Mouse (Mus musculus): Measurements from ENCODE around the gene Acbd3. TPM values are rescaled to one million over a fixed set of nuclear protein-coding genes. Genes with fewer than 3 reads are reported as not detected.
A peak's percentile ranks its signal among the peaks of the same experiment; 100 is the strongest.

The Acbd3 gene
- total RNA-seq, 2 experiments from 2014 or later: 32.7 to 34.9 TPM

DNA sequence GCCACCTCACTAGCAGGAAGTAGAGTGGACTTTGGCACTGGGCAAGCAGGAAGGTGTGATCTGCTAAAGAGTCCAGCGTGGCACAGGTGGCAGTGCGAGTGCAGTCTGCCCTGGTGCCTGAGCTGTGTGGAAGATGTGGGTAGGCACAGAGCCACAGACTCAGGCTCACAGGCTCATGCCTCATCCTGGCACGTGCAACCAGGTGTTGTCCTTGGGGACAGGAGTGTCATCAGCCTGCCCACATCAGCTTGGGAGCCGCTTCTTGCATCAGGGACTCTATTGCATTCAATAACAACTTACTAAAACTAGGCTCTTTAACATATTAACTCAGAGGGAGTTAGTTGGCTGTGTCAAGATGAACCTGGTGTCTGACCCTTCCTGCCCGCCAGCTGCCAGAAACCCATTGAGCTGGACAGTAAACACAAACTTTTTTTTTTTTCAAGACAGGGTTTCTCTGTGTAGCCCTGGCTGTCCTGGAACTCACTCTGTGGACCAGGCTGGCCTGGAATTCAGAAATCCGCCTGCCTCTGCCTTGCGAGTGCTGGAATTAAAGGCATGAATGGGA lies 32.2 kb downstream of the Acbd3 start:
- no peak for DNase-seq (ENCODE audit: extremely low spot score in 1 of 2, low spot score in 1 of 2)

DNA sequence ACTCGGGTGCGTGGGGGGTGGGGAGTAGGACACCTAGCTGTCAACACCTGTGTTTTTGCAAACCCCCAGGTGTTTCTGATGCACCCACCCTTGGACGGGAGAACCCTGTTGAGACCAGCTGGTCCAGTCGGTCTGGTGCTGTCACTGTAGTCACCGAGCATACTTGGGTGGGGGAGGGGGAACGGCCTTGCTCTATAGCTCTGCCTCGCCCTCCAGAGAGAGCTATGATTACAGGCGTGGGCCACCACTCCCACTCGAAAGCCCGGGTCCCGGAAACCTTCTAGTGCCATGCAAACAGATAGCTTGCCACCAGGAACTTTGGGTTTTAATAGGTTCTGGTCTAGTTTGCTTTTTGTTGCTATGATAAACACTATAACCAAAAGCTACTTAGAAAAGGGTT lies 36.3 kb downstream of the Acbd3 start:
- no peak for DNase-seq (ENCODE audit: extremely low spot score in 1 of 2, low spot score in 1 of 2)

DNA sequence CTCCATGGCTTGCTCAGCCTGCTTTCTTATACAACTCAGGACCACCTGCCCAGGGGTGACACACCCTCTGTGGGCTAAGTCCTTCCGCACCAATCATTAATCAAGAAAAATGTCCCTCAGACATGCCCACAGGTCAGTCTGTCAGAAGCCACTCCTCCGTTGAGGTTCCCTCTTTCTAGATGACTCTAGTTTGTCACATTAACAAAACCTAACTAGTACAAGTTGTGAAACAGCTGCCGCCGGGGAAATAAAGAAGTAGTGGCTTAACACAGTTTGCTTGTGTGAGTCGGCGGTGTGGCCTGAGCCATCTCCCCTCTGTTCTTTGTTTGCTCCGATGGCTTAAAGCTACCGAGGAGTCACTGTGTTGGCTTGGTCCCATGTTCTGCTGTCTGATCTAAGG lies 36.8 kb downstream of the Acbd3 start:
- no peak for DNase-seq (ENCODE audit: extremely low spot score in 1 of 2, low spot score in 1 of 2)

DNA sequence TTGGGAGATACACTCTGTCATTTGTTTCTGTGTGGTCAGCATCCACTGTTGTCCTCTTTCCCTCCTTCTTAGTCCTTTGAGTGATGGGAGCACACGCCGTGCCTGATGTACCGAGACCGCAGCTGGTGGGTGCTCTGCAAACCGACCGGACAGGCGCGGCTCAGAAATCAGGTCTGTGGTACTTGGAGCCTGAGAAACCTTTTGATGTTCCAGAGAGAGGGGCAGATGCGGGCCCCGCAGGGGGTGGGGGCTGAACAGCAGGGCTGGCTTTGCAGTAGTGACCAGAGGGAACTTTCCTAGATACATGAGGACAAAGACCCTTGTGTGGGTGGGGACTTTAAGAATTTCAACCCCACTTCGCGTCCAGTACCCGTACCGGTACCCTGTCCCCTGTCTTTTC lies 37.5 kb downstream of the Acbd3 start:
- DNase-seq (ENCODE audit: extremely low spot score in 1 of 2, low spot score in 1 of 2): no peak

DNA sequence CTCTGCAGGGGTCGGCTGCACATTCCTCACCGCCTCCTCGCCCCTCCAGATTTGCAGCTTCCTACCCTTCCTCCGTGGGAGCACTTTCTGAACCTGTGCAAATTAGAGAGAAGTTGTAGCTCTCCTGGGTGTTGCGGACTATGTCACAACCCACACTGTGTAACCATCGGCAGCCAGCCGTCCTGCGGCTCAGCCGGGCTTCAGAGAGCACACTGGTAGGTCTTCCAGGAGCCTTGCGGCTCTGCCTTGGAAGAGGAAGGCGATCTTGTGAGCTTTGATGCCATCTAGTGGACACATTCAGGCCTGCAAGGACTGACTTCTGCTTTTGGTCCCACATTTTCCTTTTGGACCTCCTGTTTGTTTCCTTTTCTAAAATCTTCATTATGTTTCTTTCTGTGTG lies 38.0 kb downstream of the Acbd3 start:
- DNase-seq (ENCODE audit: extremely low spot score in 1 of 2, low spot score in 1 of 2): peak; percentile 62 to 88

DNA sequence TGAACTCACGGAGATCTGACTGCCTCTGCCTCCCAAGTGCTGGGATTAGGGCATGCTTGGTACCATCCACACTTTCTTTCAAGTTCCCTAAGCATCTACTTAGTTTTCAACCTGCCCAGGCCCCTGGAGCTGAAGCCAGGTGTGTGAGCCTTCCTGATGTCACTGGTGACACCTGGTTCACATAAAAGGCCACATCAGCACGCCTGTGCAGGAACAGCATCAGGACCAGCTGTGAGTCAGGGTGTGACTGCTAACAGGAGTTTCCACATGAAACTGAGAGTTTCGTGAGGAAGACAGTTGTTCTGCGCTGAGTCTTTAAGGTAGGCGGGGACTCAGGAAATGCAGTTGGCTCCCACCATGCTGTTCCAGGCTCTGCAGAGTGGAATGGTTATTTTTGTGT lies 39.5 kb downstream of the Acbd3 start:
- no peak for DNase-seq (ENCODE audit: extremely low spot score in 1 of 2, low spot score in 1 of 2)

DNA sequence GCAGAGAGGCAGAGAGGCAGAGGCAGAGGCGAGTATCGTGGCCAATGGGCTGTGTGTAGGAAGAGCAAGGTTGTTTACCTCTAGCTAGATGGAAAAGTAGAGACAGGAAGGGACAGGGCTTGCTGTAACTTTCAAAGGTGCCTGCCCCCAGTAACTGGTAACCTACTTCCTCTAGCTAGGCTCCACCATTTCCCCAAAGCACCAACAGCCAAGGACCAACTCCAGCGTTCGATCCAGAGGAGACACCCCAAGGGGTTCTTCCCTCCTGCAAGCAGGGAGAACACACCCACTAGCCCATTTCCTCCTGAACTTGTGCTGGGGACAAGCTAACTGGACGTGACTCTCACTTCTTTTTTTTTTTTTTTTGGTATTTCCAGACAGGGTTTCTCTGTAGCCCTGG lies 40.7 kb downstream of the Acbd3 start:
- no peak for DNase-seq (ENCODE audit: extremely low spot score in 1 of 2, low spot score in 1 of 2)

DNA sequence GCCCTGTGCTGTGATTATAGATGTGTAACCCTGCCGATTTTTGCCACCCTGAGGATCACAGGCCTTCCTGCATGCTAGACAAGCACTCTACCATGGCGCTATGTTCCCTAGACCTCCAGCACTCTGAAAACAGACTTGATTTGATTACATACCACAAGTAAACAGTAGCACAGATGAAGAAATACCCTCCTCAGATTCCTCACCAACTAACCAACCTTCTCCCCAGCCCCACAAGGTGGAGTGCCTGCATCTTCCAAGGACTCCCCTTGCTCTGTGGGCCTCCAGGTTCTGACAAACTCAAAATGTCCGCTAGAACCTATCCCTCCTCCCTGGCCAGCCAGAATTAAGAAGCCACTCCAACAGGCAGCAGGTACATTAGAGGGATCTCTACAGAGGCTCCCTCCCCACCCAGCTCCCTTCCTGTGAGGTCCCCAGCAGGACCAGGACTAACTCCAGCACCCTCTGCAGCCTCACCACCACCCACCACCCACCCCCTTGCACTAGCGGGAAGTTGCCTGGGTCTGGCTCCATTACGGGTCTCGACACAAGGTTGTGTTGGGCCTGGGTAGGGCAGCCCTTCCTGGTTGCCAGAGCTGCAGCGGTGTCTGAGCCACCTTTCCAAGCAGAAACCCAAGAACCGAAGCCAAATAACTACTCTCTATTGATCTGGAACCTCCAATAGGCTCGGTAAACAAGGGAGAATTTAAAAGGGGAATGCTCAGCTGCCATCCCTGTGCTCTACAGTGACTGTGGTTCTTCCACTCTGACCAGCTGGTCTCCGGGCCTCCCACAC lies 41.9 kb downstream of the Acbd3 start:
- no peak for DNase-seq (ENCODE audit: extremely low spot score in 1 of 2, low spot score in 1 of 2)

DNA sequence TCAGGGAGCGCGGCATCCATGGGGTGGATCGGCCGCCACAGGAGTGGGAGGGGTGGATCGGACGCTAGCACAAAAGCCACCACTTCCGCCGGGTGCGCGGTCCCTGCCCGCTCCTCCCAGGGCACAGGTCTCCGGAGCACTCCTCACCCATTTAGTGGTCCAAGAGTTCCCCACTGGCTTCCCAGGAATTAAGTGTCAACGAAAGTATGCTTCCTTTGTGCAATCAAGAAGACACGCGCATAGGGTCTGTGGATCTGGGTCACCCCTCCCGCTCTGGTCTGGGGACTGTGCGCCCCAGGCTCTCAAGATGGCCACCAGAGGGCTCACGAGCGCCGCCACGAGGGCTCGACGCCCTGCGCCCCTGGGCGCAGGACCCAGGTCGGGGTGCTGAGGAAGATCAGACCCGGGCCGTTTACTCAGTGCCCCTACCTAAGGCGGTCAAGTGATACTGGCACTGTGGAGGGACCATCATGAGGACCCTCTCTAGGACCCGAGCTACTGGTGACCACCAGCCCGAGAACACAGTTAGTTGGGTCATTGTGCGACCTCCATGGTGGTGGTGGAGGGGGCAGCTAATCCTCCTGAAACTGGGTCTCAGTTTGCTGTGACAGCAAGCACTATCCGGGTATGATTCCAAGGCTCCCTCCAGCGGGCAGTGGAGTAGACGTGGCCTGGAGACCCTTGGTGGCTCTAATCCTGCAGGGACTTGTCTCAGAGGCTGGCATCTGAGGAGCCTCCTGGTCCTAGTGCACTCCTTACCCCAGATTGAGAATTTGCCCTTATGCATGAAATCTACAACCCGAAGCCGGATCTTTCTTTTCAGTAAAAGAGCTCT lies 42.7 kb downstream of the Acbd3 start:
- peak; percentile 63 to 66 for DNase-seq (ENCODE audit: extremely low spot score in 1 of 2, low spot score in 1 of 2)

DNA sequence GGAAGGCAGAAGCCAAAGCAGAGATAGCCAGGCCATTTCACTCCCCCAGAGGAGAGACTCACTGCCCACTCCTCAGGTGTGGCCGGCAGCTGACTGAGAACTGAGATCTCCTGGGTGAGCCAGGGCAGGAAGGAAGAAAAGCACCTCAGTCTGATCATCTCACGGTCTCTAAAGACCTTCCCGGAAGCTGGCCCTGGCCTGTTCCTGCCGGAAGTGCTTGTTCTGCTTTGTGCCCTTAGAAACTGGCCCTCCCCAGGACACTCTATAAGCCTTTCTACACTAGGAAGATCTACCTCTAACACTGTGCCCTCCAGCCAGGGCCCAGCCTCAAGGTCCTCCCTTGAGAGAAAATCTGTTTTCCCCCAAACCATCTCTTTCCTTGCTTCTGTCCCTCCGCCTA lies 45.5 kb downstream of the Acbd3 start:
- DNase-seq (ENCODE audit: extremely low spot score in 1 of 2, low spot score in 1 of 2): no peak

DNA sequence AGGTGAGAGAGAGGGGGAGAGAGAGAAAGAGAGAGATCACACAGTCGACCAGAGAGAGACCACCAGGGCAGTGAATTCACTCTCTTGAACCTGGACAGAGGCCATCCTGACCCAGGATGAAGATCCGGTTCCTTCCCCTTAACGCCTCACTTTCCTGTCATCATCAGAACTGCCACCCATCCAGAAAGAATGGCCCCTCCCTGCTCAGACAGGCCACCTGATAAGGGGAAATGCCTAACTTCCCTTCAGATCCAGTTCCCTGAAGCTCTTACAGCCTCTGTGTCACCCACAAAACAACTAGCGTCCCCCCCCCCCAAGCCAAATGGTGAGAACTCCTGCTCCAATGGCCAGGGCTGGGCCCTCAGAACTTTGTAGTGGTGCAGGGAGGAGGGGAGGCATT lies 45.9 kb downstream of the Acbd3 start:
- DNase-seq (ENCODE audit: extremely low spot score in 1 of 2, low spot score in 1 of 2): no peak

DNA sequence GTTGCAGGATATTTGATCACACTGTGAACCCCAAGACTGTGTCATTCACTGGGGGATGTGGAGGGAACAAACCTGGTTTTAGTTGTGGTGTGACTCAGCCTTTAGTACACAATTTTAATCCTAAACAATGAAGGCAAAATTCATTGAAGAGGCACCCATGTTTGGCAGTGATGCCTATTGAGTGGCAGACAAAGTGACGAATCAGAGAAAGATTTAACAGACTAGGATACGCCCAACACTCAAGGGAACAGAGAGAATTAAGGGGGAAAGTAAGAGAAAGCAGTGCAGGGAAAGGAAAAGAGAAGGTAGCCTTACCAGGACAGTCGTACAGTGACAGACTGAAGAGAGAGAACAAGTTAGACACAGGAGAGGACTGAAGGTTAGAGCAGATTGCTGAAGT lies 46.4 kb downstream of the Acbd3 start:
- DNase-seq (ENCODE audit: extremely low spot score in 1 of 2, low spot score in 1 of 2): no peak

DNA sequence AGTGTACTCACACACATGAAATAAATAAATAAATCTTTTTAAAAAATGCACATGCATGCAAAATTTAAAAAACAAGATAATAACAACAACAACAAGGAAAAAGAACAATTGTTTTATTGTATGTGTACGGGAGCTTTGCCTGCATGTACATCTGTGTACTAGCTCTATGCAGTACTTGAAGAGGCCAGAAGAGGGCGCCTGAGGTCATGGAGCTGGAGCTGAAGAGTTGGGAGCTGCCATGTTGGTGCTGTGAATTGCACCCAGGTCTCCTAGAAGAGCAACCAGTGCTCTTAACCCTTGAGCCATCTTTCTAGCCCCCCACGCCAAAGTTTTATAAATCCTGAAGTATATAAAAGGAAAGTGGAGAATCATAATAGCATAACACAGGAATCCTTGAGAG lies 48.8 kb downstream of the Acbd3 start:
- no peak for DNase-seq (ENCODE audit: extremely low spot score in 1 of 2, low spot score in 1 of 2)

DNA sequence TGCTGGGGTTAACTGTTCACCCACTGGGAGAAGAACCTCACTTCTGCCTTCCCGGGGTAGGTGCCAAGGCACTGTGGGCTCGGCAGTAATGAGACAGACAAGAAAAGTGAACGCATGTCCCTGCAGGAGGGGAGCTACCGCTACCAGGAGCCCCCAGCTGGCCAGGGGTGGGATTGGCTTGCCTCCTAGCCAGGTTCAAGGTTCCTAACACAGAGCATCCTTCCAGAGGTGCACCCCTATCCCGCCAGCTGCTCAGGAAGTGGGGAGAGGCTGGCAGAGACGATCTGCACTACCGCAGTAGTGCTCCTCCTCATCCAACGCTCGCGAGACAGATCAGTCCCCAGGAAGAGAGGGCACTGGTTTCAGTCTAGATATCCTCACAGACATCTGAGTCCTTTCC lies 49.5 kb downstream of the Acbd3 start:
- DNase-seq (ENCODE audit: extremely low spot score in 1 of 2, low spot score in 1 of 2): no peak

DNA sequence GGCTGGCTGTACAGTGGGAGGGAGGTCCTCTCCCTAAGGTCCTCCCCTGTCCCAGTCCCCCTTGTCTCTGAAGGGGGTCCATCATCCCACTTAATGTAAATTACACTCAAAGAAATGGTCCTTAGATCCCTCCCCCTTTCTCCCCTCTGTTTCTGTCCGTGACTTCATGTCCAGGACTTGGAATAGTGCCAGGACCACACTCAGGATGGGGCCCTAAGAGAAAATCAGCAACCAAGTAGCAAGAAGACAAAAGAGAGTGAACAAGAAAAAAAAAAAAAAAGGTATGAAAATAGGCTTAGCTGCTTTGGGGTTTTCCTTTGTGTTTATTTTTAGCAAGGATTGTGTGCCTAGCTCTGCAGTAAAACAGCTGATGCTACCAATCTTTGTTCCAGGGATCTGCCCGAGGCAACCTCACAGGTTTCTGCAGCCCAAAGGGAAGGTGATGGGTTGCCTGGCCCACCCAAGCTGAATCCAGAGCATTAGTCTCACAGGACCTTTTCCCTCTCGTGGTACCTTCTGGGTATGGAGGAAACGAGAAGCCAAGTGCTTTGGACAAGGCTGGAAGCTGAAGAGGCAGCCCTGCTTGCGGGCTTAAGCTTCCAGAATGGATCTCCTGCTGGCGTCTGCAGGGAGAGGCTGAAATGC lies 50.1 kb downstream of the Acbd3 start:
- no peak for DNase-seq (ENCODE audit: extremely low spot score in 1 of 2, low spot score in 1 of 2)

DNA sequence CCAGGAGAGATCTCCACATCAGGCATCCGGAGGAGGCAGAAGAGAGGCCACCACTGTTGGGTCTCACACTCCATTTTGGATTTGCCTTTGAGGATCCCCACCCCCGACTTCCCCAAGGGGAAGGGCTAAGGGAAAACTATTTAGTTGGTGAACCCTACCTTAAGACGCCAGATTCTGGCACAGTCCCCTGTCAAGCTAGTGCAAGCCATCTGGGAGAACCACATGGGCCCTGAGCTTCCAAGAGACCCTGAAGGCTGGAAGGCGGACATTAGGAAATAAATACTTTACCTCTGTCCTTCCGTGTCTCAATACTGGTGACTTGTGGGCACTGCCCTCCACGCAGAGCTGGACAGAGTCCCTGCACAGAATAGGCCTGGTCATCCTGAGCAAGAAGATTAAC lies 50.7 kb downstream of the Acbd3 start:
- no peak for DNase-seq (ENCODE audit: extremely low spot score in 1 of 2, low spot score in 1 of 2)

DNA sequence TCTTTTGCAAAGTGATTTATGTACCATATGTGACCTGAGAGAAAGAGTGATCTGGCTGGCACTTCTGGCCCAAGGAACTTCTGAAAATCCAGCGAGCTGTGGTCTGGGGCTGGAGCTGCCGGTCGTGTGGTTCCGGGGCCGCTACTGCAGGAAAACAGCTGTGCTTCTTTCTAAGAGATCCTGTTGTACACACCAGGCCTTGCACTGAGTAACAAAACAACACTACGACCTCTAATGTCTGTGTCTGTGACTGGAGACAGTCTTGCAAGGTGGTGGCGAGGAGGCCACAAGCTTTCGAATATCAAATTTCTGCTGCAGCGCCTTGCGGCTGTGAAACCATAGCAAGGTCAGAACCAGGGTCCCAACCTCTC lies 51.4 kb downstream of the Acbd3 start:
- DNase-seq (ENCODE audit: extremely low spot score in 1 of 2, low spot score in 1 of 2): no peak

DNA sequence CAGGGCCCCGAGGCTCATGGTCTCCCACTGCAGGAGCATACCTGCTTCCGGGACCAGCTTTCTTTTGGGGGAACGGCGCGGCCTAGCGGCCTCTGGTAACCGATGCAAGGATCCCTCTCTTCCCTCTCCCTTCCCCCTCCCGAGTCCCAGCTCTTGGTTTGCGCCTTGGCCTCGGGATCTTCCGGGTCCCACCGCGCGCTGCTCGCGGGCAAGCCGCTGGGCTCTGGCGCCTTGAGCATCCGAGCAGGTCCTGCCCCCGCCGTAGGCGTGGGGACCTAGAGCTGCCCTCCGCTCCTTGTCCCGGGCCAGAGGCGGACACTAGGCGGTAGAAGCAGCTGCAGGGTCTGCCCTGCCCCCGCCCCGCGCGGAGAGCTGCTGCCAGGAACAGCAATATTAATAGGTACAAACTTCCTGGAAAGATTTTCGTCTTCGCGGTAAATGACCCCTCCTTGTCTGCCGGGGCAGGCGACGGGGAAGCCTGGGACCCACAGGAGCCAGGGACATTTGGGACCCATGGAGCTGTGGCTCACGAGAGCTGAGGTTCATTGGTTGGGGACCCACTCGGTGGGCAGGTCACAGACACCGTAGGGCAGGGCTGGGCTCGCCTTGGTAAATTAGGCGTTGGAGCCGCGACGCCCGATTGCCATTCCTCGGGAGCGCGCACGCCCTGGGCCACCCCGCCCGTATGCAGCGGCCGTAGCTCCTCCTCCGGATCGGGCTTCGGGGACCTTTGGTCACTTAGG lies 52.0 kb downstream of the Acbd3 start:
- peak; percentile 60 to 69 for DNase-seq (ENCODE audit: extremely low spot score in 1 of 2, low spot score in 1 of 2)

DNA sequence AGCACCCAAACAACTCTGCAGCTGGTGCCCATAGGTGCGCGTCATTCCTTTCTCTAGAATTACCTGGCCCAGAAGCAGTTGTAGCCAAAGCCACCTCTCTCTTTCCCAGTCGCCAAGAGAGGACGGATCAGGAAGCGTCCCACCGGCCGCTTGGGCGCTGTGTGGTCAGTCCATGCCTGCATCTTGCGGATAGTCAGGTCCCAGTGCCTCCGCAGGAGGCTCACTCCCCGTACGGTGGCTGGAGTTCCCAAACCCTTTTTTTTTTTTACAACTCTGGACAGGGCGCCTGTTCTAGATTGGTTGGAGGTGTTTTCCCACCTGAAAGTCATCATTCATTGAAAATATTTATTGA lies 52.5 kb downstream of the Acbd3 start:
- no peak for DNase-seq (ENCODE audit: extremely low spot score in 1 of 2, low spot score in 1 of 2)

DNA sequence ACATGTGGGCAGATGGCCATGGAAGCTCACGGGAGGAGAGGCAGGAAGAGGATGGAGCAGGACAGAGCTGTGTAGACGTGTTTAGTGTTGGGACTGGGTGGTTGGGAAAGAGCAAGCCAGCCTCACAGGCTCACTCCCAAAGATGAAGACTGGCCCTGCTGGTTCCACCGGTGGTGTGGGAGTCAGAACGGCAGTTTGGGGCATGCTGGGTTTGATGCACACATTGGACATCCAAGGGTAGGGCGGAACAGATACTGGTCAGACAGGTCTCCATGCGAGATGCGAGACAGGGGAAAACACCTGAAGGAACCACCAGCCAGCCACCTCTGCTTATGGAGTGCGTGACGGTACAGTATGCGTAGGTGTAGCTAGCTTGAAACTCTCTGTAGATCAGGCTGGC lies 53.1 kb downstream of the Acbd3 start:
- DNase-seq (ENCODE audit: extremely low spot score in 1 of 2, low spot score in 1 of 2): no peak

DNA sequence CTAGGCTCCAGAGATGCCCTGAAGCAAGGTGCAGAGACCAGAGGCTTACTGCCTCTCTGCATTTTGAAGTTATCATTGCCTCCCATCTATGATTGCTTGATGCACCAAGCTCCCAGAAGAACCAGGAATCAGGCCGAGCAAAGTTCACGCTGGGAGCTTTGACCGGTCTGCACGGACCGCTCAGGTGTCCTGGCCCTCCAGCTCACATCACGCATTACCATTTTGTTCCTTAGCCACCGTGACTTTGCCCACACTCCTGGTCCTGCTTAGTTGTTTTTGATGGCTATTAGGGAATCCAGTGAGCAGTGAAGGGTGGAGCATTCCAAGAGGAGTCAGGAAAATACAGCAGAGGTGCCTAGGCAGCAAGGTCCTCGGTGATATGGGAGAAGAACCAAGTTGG lies 54.4 kb downstream of the Acbd3 start:
- no peak for DNase-seq (ENCODE audit: extremely low spot score in 1 of 2, low spot score in 1 of 2)

All from layer of hippocampus, postnatal 25 days (tissue).